Mouse (Mus musculus) embryonic fibroblast, embryonic 13.5 days (primary cell): ENCODE results near the gene Atf7.

Source experiments
- CTCF ChIP-seq: IDR thresholded peaks from 2 replicates; pipeline ENCODE4 v1.5.1; 2011; ENCODE audit warnings: mild to moderate bottlenecking, control low read depth, low read length, moderate library complexity, borderline replicate concordance; ENCODE audit not compliant: insufficient read depth
- POLR2A ChIP-seq: IDR thresholded peaks from 2 replicates; pipeline ENCODE4 v1.6.1; 2011; ENCODE audit warnings: low read depth, mild to moderate bottlenecking, control low read depth, low read length, moderate library complexity

GRCm38 (mm10) chr15:102487664-102488063, 137.6 kb downstream of the Atf7 start:
- TF ChIP-seq POLR2A (no peak), CTCF (no peak)
